Mouse (Mus musculus) neural tube, embryonic 15.5 days (tissue): ENCODE data around the gene Pecam1. TPM values are rescaled to one million over a fixed set of nuclear protein-coding genes. Genes with fewer than 3 reads are reported as not detected.

Experiments used
- ATAC-seq: fragments of 200-750 bp; cut with Nextera tagmentation; 2 replicates; pipeline ENCODE4 v1.8.0; 2017; ENCODE audit warnings: mild to moderate bottlenecking, moderate TSS enrichment, moderate library complexity; ENCODE audit not compliant: low FRiP score
- H3K27ac ChIP-seq: fragments of 300-500 bp; sonication (generic); replicated peaks from 2 replicates; pipeline ENCODE4 v1.5.1; 2015; ENCODE audit warnings: mild to moderate bottlenecking, inconsistent platforms
- H3K27me3 ChIP-seq: fragments of 300-500 bp; sonication (generic); replicated peaks from 2 replicates; pipeline ENCODE4 v1.6.1; 2015; ENCODE audit warnings: inconsistent platforms
- H3K36me3 ChIP-seq: fragments of 300-500 bp; sonication (generic); 2 replicates; pipeline ENCODE4 v1.6.1; 2015; ENCODE audit warnings: inconsistent platforms
- H3K4me1 ChIP-seq: fragments of 300-500 bp; sonication (generic); 2 replicates; pipeline ENCODE4 v1.6.1; 2015; ENCODE audit warnings: inconsistent platforms
- H3K4me2 ChIP-seq: fragments of 300-500 bp; sonication (generic); 2 replicates; pipeline ENCODE4 v1.6.1; 2015; ENCODE audit warnings: inconsistent platforms, mild to moderate bottlenecking, moderate library complexity
- H3K4me3 ChIP-seq: fragments of 300-500 bp; sonication (generic); replicated peaks from 2 replicates; pipeline ENCODE4 v1.5.1; 2015; ENCODE audit warnings: mild to moderate bottlenecking, inconsistent platforms
- H3K9ac ChIP-seq: fragments of 300-500 bp; sonication (generic); replicated peaks from 2 replicates; pipeline ENCODE4 v1.6.1; 2015; ENCODE audit warnings: mild to moderate bottlenecking, inconsistent platforms
- H3K9me3 ChIP-seq: fragments of 300-500 bp; sonication (generic); replicated peaks from 2 replicates; pipeline ENCODE4 v1.6.1; 2016; ENCODE audit warnings: inconsistent platforms
- WGBS: fragments of 180-500 bp; shearing (Covaris S2); methylation state at CpG from one replicate; pipeline ENCODE4 v1.1.7; 2015; ENCODE audit warnings: mixed read lengths; 5-methylcytosine and 5-hydroxymethylcytosine counted together
- polyA plus RNA-seq: library from polyadenylated mRNA; unstranded; fragments of >200 nt; fragmentation: Nextera tagmentation; extraction: Ambion mirVana; gene quantifications from 2 replicates; pipeline ENCODE4 v1.2.1, GENCODE M21; 2015

Gene Pecam1
- polyA plus RNA-seq, 1 experiment from 2014 or later = 14.4 TPM

GRCm38 (mm10) chr11:106670266-106670665, 80.2 kb downstream of the Pecam1 start:
- Histone ChIP-seq H3K4me2 (no peak overlapping the region), H3K9ac (no peak overlapping the region), H3K4me3 (no peak overlapping the region), H3K36me3 (no peaks in the 10 kb centered on the region), H3K4me1 (peaks cover 26% of the 10 kb centered on the region), H3K9me3 (no peaks in the 10 kb centered on the region), H3K27ac (no peak overlapping the region), H3K27me3 (no peaks in the 10 kb centered on the region)
- 78% methylated on average over 3 of the region's 3 CpGs for WGBS
- no peak for ATAC-seq

GRCm38 (mm10) chr11:106669873-106670173, 80.6 kb downstream of the Pecam1 start:
- no peaks in the 10 kb centered on the region for H3K27me3 ChIP-seq
- H3K9me3 ChIP-seq = no peaks in the 10 kb centered on the region
- H3K36me3 ChIP-seq = no peaks in the 10 kb centered on the region
- no peak overlapping the region for H3K4me3 ChIP-seq
- H3K9ac ChIP-seq = no peak overlapping the region
- no peak for ATAC-seq
- peaks cover 22% of the 10 kb centered on the region for H3K4me1 ChIP-seq
- H3K4me2 ChIP-seq = no peak overlapping the region
- no peak overlapping the region for H3K27ac ChIP-seq
- 36% methylated on average over 9 of the region's 9 CpGs for WGBS

GRCm38 (mm10) chr11:106669102-106669872, 81.1 kb downstream of the Pecam1 start:
- no peak for ATAC-seq
- no peak overlapping the region for H3K9ac ChIP-seq
- no peaks in the 10 kb centered on the region for H3K9me3 ChIP-seq

GRCm38 (mm10) chr11:106668336-106668735, 82.1 kb downstream of the Pecam1 start:
- 65% methylated on average over 7 of the region's 7 CpGs for WGBS
- no peak overlapping the region for H3K27ac ChIP-seq

More at GRCm38 (mm10) chr11:106669102-106669872, 81.1 kb downstream of the Pecam1 start:
- Histone ChIP-seq H3K4me1 (peaks cover 16% of the 10 kb centered on the region), H3K36me3 (no peaks in the 10 kb centered on the region), H3K4me3 (no peak overlapping the region), H3K27ac (no peak overlapping the region), H3K27me3 (no peaks in the 10 kb centered on the region), H3K4me2 (no peak overlapping the region)
- 49% methylated on average over 8 of the region's 8 CpGs for WGBS

DNA sequence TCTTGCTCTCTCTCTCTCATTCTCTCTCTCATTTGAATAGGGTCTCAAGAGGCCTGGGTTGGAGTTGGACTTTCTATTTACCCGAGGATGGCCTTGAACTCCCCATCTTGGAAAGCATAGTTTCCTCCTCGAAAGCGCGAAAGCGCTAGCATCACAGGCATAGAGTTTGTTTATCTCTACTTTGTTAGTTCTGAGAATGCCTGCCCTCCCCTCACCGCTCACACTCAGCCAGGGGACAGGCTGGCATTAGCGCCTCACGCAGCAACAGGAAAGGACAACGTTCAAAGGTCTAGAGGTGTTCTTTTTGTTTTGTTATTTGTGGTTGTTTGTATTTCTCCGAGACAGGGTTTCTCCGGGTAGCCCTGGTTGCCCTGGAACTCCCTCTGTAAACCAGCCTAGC, 82.6 kb downstream of the Pecam1 start:
- Histone ChIP-seq H3K27me3 (no peaks in the 10 kb centered on the region), H3K4me3 (no peak overlapping the region), H3K36me3 (no peaks in the 10 kb centered on the region), H3K4me2 (no peak overlapping the region), H3K27ac (no peak overlapping the region), H3K9ac (no peak overlapping the region), H3K9me3 (no peaks in the 10 kb centered on the region), H3K4me1 (peaks cover 8% of the 10 kb centered on the region)
- WGBS = 88% methylated on average over 11 of the region's 11 CpGs
- ATAC-seq = no peak

More at GRCm38 (mm10) chr11:106668336-106668735, 82.1 kb downstream of the Pecam1 start:
- Histone ChIP-seq H3K36me3 (no peaks in the 10 kb centered on the region), H3K4me3 (no peak overlapping the region), H3K9me3 (no peaks in the 10 kb centered on the region), H3K4me1 (peaks cover 8% of the 10 kb centered on the region), H3K9ac (no peak overlapping the region), H3K4me2 (no peak overlapping the region), H3K27me3 (no peaks in the 10 kb centered on the region)
- ATAC-seq = no peak

DNA sequence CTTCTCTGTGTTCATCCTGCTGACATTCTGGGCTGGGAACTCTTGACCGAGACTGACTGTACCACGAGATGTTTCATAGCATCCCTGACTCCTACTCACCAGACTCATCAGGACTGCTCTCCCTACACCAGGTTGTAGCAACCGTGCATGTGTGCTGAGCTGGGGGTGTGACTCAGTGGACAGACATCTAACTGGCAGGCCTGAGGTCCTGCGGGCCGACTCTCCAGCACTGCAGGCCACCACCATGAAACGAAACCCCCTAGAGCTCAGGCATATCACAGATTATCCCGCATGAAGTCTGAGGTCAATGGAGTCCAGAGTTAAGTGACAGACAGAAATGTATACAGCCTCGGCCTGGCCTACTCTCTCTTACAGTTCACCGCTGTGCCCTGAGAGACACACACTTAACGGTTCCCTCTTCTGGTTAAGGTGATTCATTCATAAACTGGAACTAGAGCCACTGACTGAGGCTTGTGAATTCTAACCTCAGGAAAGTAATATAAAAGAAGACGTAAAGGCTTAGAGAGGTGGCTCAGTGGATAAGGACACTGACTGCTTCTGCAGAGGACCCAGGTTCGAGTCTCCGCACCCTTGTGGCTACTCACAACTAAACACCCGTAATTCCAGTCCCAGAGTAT, 83.8 kb downstream of the Pecam1 start:
- peaks cover 8% of the 10 kb centered on the region for H3K4me1 ChIP-seq
- H3K27ac ChIP-seq = no peak overlapping the region
- H3K4me3 ChIP-seq = no peak overlapping the region
- ATAC-seq = no peak
- WGBS = 89% methylated on average over 14 of the region's 14 CpGs
- no peak overlapping the region for H3K4me2 ChIP-seq
- H3K36me3 ChIP-seq = no peaks in the 10 kb centered on the region
- H3K9ac ChIP-seq = no peak overlapping the region
- no peaks in the 10 kb centered on the region for H3K9me3 ChIP-seq
- no peaks in the 10 kb centered on the region for H3K27me3 ChIP-seq

- ATAC-seq = no peak
- H3K27me3 ChIP-seq = no peaks in the 10 kb centered on the region
- H3K9me3 ChIP-seq = no peaks in the 10 kb centered on the region
- no peak overlapping the region for H3K4me3 ChIP-seq
- no peak overlapping the region for H3K9ac ChIP-seq
- no peak overlapping the region for H3K27ac ChIP-seq
- H3K4me2 ChIP-seq = no peak overlapping the region
- peaks cover 8% of the 10 kb centered on the region for H3K4me1 ChIP-seq
- 89% methylated on average over 2 of the region's 2 CpGs for WGBS
- H3K36me3 ChIP-seq = no peaks in the 10 kb centered on the region
These were observed 84.6 kb downstream of the Pecam1 start for GRCm38 (mm10) chr11:106665841-106666240.

DNA sequence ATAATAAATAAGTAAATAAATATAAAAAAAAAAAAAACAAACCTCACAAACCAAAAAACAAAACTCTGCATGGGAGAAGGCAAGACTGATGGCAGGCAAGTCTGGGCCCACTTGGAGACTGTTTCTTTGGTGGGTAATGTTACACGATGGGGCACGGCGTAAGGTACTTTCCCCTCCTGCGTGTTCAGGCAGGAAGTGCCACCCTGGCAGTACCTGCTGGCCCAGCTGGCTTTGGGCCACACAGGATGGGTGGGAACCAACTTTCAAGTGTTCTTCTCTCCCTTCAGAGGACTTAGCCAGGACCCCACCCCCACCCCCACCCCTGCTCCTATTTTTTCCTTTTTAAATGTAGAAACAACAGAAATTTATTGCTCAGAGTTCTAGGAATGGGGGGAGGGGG, 85.1 kb downstream of the Pecam1 start:
- H3K4me1 ChIP-seq = peaks cover 11% of the 10 kb centered on the region
- 94% methylated on average over 4 of the region's 4 CpGs for WGBS
- no peaks in the 10 kb centered on the region for H3K27me3 ChIP-seq
- no peaks in the 10 kb centered on the region for H3K36me3 ChIP-seq
- no peak for ATAC-seq
- H3K9me3 ChIP-seq = no peaks in the 10 kb centered on the region
- no peak overlapping the region for H3K4me3 ChIP-seq
- no peak overlapping the region for H3K9ac ChIP-seq
- H3K4me2 ChIP-seq = no peak overlapping the region
- H3K27ac ChIP-seq = no peak overlapping the region

DNA sequence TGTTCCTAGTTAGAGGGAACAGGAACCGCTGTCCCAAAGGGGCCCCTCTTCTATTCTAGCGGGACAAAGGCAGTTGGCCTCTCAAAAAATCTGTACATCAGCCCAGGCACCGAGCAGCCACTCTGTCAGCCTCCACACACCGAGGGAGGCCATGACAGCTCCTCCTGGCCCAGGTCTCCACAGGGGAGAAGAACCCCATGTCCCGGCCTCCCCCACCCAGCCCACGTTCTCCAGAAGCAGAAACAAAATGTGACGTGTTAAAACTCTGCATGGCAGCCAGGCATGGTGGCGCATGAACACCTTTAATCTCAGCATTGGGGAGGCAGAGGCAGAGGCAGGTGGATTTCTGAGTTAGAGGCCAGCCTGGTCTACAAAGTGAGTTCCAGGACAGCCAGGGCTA, 85.7 kb downstream of the Pecam1 start:
- Histone ChIP-seq H3K9ac (no peak overlapping the region), H3K9me3 (no peaks in the 10 kb centered on the region), H3K27ac (no peak overlapping the region), H3K27me3 (no peaks in the 10 kb centered on the region), H3K4me3 (no peak overlapping the region), H3K36me3 (no peaks in the 10 kb centered on the region), H3K4me1 (peaks cover 15% of the 10 kb centered on the region), H3K4me2 (no peak overlapping the region)
- WGBS = 71% methylated on average over 8 of the region's 8 CpGs
- no peak for ATAC-seq

- no peak for ATAC-seq
- Histone ChIP-seq H3K4me2 (no peak overlapping the region), H3K9ac (no peak overlapping the region), H3K9me3 (no peaks in the 10 kb centered on the region), H3K27me3 (no peaks in the 10 kb centered on the region), H3K4me3 (no peak overlapping the region), H3K27ac (no peak overlapping the region), H3K4me1 (peaks cover 16% of the 10 kb centered on the region), H3K36me3 (no peaks in the 10 kb centered on the region)
- 76% methylated on average over 6 of the region's 6 CpGs for WGBS
These were observed 86.6 kb downstream of the Pecam1 start for GRCm38 (mm10) chr11:106663838-106664237.

- Histone ChIP-seq H3K9ac (no peak overlapping the region), H3K36me3 (no peaks in the 10 kb centered on the region), H3K4me2 (no peak overlapping the region), H3K4me3 (no peak overlapping the region), H3K4me1 (peaks cover 26% of the 10 kb centered on the region), H3K27ac (no peak overlapping the region), H3K27me3 (no peaks in the 10 kb centered on the region), H3K9me3 (no peaks in the 10 kb centered on the region)
- WGBS = 94% methylated on average over 10 of the region's 11 CpGs
- no peak for ATAC-seq
These were observed 87.6 kb downstream of the Pecam1 start for GRCm38 (mm10) chr11:106662634-106663407.
